Mouse (Mus musculus) megakaryocyte, embryonic 14.5 days (primary cell): Measurements from ENCODE around the gene Gm21119.
"Not testable (repeated sequence)": the region's sequence is repeated elsewhere in the genome, so short reads cannot be mapped to it uniquely, and the experiment has no call there.

ENCODE experiments used
- FLI1 ChIP-seq: IDR thresholded peaks from 2 replicates; pipeline ENCODE4 v1.6.1; 2012; ENCODE audit warnings: low read length, inconsistent platforms, mixed read lengths
- GATA1 ChIP-seq: IDR thresholded peaks from 3 replicates; pipeline ENCODE4 v1.6.1; 2012; ENCODE audit warnings: mixed read lengths, low read length, inconsistent platforms, borderline replicate concordance

DNA sequence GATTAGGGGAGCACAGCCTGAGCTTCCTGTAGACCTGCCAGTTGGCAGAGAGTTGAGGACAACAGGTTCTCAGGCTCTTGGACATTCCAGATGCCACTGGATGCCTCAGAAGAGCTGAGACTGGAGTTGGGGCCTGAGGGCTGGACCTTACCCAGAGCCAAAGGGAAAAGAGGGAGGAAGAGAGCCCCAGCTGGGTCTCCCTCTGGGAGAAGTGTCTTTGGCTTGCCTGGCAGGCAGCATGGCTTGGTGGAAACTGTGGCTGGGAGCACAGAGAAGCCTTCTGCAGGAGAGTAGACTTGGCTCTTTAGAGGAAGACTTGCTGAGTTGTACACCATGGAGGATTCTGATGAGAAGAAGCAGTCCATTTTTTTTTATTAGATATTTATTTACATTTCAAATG is 38.3 kb downstream of the Gm21119 start:
- not testable (repeated sequence) for TF ChIP-seq GATA1, FLI1
